Mouse (Mus musculus): Measurements from ENCODE around the gene Gse1.

Gene Gse1

GRCm38 (mm10) chr8:120569123-120569522 lies 340.9 kb downstream of the Gse1 start:
- no peak for DNase-seq (ENCODE audit: low read depth, low spot score)

GRCm38 (mm10) chr8:120569939-120570715 lies 341.9 kb downstream of the Gse1 start:
- DNase-seq (ENCODE audit: low read depth, low spot score): no peak

- no peak for DNase-seq (ENCODE audit: low read depth, low spot score)
Observed at GRCm38 (mm10) chr8:120571561-120571960, 343.3 kb downstream of the Gse1 start.

GRCm38 (mm10) chr8:120572534-120572933 lies 344.3 kb downstream of the Gse1 start:
- no peak for DNase-seq (ENCODE audit: low read depth, low spot score)

GRCm38 (mm10) chr8:120573866-120574265 lies 345.6 kb downstream of the Gse1 start:
- DNase-seq (ENCODE audit: low read depth, low spot score): no peak

- DNase-seq (ENCODE audit: low read depth, low spot score): no peak
Observed at GRCm38 (mm10) chr8:120574941-120575340, 346.7 kb downstream of the Gse1 start.

GRCm38 (mm10) chr8:120575801-120576200 lies 347.5 kb downstream of the Gse1 start:
- DNase-seq (ENCODE audit: low read depth, low spot score): no peak

- no peak for DNase-seq (ENCODE audit: low read depth, low spot score)
Observed at GRCm38 (mm10) chr8:120577821-120578220, 349.6 kb downstream of the Gse1 start.

- DNase-seq (ENCODE audit: low read depth, low spot score): no peak
Observed at GRCm38 (mm10) chr8:120580336-120581000, 352.2 kb downstream of the Gse1 start.

GRCm38 (mm10) chr8:120581329-120581728 lies 353.1 kb downstream of the Gse1 start:
- no peak for DNase-seq (ENCODE audit: low read depth, low spot score)

- no peak for DNase-seq (ENCODE audit: low read depth, low spot score)
Observed at GRCm38 (mm10) chr8:120581811-120582210, 353.6 kb downstream of the Gse1 start.

GRCm38 (mm10) chr8:120585521-120585920 lies 357.3 kb downstream of the Gse1 start:
- no peak for DNase-seq (ENCODE audit: low read depth, low spot score)

- peak; percentile 98 for DNase-seq (ENCODE audit: low read depth, low spot score)
Observed at GRCm38 (mm10) chr8:120588908-120589771, 360.9 kb downstream of the Gse1 start, which contains the start of gene Gins2. Gene Gins2, minus strand, starts transcription at chr8:120589304.

- no peak for DNase-seq (ENCODE audit: low read depth, low spot score)
Observed at GRCm38 (mm10) chr8:120589921-120590320, 361.7 kb downstream of the Gse1 start.

- no peak for DNase-seq (ENCODE audit: low read depth, low spot score)
Observed at GRCm38 (mm10) chr8:120591587-120592292, 363.5 kb downstream of the Gse1 start.

- no peak for DNase-seq (ENCODE audit: low read depth, low spot score)
Observed at GRCm38 (mm10) chr8:120594571-120594970, 366.3 kb downstream of the Gse1 start.

- DNase-seq (ENCODE audit: low read depth, low spot score): peak; percentile 56
Observed at GRCm38 (mm10) chr8:120595963-120596362, 367.7 kb downstream of the Gse1 start.

GRCm38 (mm10) chr8:120598579-120598978 lies 370.3 kb downstream of the Gse1 start:
- no peak for DNase-seq (ENCODE audit: low read depth, low spot score)

GRCm38 (mm10) chr8:120599504-120599903 lies 371.2 kb downstream of the Gse1 start:
- no peak for DNase-seq (ENCODE audit: low read depth, low spot score)

GRCm38 (mm10) chr8:120602672-120603071 lies 374.4 kb downstream of the Gse1 start:
- DNase-seq (ENCODE audit: low read depth, low spot score): no peak

- no peak for DNase-seq (ENCODE audit: low read depth, low spot score)
Observed at GRCm38 (mm10) chr8:120607460-120607859, 379.2 kb downstream of the Gse1 start.

All from embryo, embryonic 11.5 days (tissue).